Mouse (Mus musculus): ENCODE data around the gene Dbx1. TPM values are rescaled to one million over a fixed set of nuclear protein-coding genes. Genes with fewer than 3 reads are reported as not detected.
A peak's percentile ranks its signal among the peaks of the same experiment; 100 is the strongest.

Dbx1 gene
- total RNA-seq, 1 experiment from 2014 or later, result not detected

- peak in 1 of 2 experiments; percentile 26; a peak in 1 of 4 replicates for ATAC-seq (replicated peaks in 1 of 2; ENCODE audit: insufficient read depth in 1 of 2, low FRiP score in 2 of 2, low TSS enrichment in 1 of 2, low read depth in 1 of 2, poor library complexity in 2 of 2, severe bottlenecking in 2 of 2)
Measured at GRCm38 (mm10) chr7:49582551-49582950, 54.1 kb downstream of the Dbx1 start.

- no peak for ATAC-seq (replicated peaks in 1 of 2; ENCODE audit: insufficient read depth in 1 of 2, low FRiP score in 2 of 2, low TSS enrichment in 1 of 2, low read depth in 1 of 2, poor library complexity in 2 of 2, severe bottlenecking in 2 of 2)
Measured at GRCm38 (mm10) chr7:49581951-49582350, 54.7 kb downstream of the Dbx1 start.

Other genes starting within 250 kb of the Dbx1 start
- 7.7 and 15.0 TPM in 2 replicates for gene Htatip2, start 122.3 kb upstream of the Dbx1 start, total RNA-seq (2017)
- gene Prmt3, start 141.5 kb upstream of the Dbx1 start, total RNA-seq (2017), result 82.0 and 83.4 TPM in 2 replicates

Data from hematopoietic stem cell, adult 5-6 weeks (primary cell).